26 mouse cellular contexts compared by ENCODE assay signal in the genomic region with DNA sequence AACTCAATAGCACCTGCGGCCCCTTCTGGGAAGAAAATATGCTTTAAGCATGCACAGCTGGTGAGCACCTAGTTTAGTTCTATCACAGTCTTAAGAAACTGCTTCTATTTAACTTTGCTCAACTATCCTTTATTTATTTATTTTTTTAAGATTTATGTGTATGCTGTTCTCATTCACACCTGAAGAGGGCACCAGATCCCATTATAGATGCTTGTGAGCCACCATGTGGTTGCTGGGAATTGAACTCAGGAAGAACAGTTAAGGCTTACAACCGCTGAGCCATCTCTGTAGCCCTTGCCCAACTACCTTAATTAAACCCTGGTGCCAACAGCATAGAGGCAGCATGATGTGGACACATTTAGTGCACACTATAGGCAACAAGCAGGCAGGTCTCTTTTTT. TPM values are rescaled to one million over a fixed set of nuclear protein-coding genes. Genes with fewer than 3 reads are reported as not detected.
DNase-seq lines count a peak whose midpoint lies in the region; ATAC-seq and TF ChIP-seq lines count a peak whose summit lies in the region.
"Had no signal": no experiment of that assay in that cellular context is flagged by ENCODE, and none has a peak within 500 bp of the region (broad histone marks: within the 10 kb centered on the region; RNA-seq: fewer than 3 reads in every experiment).

No protein-coding gene starts in this region.

- no peak overlapping the region for H3K4me2 ChIP-seq in CH12.LX (ENCODE audit: insufficient read depth, low read depth, poor library complexity, severe bottlenecking)
- H3K4me2 ChIP-seq in forebrain, embryonic 13.5 days = no peak overlapping the region
- H3K4me2 ChIP-seq: embryonic facial prominence, embryonic 15.5 days; forebrain, embryonic 12.5 days; heart, embryonic 11.5 days; heart, embryonic 15.5 days; hindbrain, embryonic 14.5 days had no signal

- dilution Hi-C loops in CH12.LX (cut with MboI; ENCODE audit: extremely low pct_ligation_motif_present, extremely low pct_unique_long_range_greater_than_20kb, low sequenced_read_pairs) = no loop called here

- 85% methylated on average over 2 of the region's 2 CpGs for WGBS in forebrain, embryonic 13.5 days

- in situ Hi-C loops in CH12.LX (cut with MboI; ENCODE audit: low pct_ligation_motif_present, low pct_unique_long_range_greater_than_20kb, low sequenced_read_pairs) (no loop called here), ES-E14 (cut with MboI; ENCODE audit: low sequenced_read_pairs in 2 of 2, unreplicated experiment in 2 of 2) (no loop called here)

- DNase-seq in layer of hippocampus, adult 2 months (ENCODE audit: low spot score in 2 of 2) = no peak
- no peak for DNase-seq in layer of hippocampus, postnatal 14 days (ENCODE audit: low spot score in 2 of 2)
- DNase-seq in CH12.LX (ENCODE audit: extremely low read depth) = peak; percentile 17
- DNase-seq in ES-E14 (ENCODE audit: low read depth, low spot score) = no peak
- peak; percentile 10 for DNase-seq in brain, adult 2 months (ENCODE audit: low read depth, low spot score)
- no peak for DNase-seq in thymus, postnatal 0 days (ENCODE audit: low spot score)
- no peak for DNase-seq in gastrocnemius, postnatal 14 days
- DNase-seq: adrenal gland, postnatal 25 days; cerebellum, adult 11 months; cerebellum, adult 8-10 months; cerebellum, postnatal 14 days; embryo, embryonic 11 days; forebrain, postnatal 0 days; gastrocnemius, postnatal 25 days; heart, adult 11 months; heart, postnatal 14 days; kidney, adult 2 months had no signal

- H3K36me3 ChIP-seq in CH12.LX (replicated peaks in 1 of 2; ENCODE audit: control insufficient read depth in 1 of 2, insufficient read depth in 1 of 2, low read length in 1 of 2) (no peaks in the 10 kb centered on the region), ES-E14 (ENCODE audit: control insufficient read depth, insufficient read depth, low read length, poor library complexity, severe bottlenecking) (no peaks in the 10 kb centered on the region)
- H3K36me3 ChIP-seq in forebrain, embryonic 13.5 days (ENCODE audit: poor library complexity, severe bottlenecking) = no peaks in the 10 kb centered on the region
- H3K36me3 ChIP-seq: embryonic facial prominence, embryonic 15.5 days; forebrain, embryonic 12.5 days; heart, embryonic 15.5 days had no signal

- no peaks in the 10 kb centered on the region for H3K27me3 ChIP-seq in CH12.LX (replicated peaks)
- no peaks in the 10 kb centered on the region for H3K27me3 ChIP-seq in forebrain, embryonic 13.5 days
- H3K27me3 ChIP-seq: embryonic facial prominence, embryonic 15.5 days; forebrain, embryonic 12.5 days; heart, embryonic 15.5 days had no signal

- no peaks in the 10 kb centered on the region for H3K79me2 ChIP-seq in CH12.LX (replicated peaks; ENCODE audit: control insufficient read depth, extremely low read depth, insufficient read depth, poor library complexity, severe bottlenecking)

- intact Hi-C loops in gastrocnemius, postnatal 14 days (cut with DNase I; ENCODE audit: low total_unique reads) = no loop called here

- TF ChIP-seq RAD21 in CH12.LX (IDR thresholded peaks at IDR 0.05; ENCODE audit: low read depth, low read length) = peak; percentile 38

- TF ChIP-seq EP300 in CH12.LX (IDR thresholded peaks at IDR 0.05; ENCODE audit: low read length) = no peak

- H3K27ac ChIP-seq in layer of hippocampus, adult 2 months = no peak overlapping the region
- H3K27ac ChIP-seq in CH12.LX (ENCODE audit: insufficient read depth, low read depth) (no peak overlapping the region), ES-E14 (ENCODE audit: insufficient read depth, low read depth, low read length, poor library complexity, severe bottlenecking) (no peak overlapping the region)
- H3K27ac ChIP-seq in forebrain, embryonic 13.5 days = no peak overlapping the region
- H3K27ac ChIP-seq: embryonic facial prominence, embryonic 15.5 days; forebrain, embryonic 12.5 days; heart, embryonic 15.5 days; hindbrain, embryonic 14.5 days had no signal

- TF ChIP-seq POLR2A in CH12.LX (IDR thresholded peaks at IDR 0.05; ENCODE audit: low read depth, low read length) = no peak

- 0 out of 4 replicates have a peak, but pooled peaks cover 0 to 3% of the 10 kb centered on the region in 2 experiments for H3K4me1 ChIP-seq in CH12.LX (ENCODE audit: control insufficient read depth in 1 of 2, insufficient read depth in 2 of 2)
- no peaks in the 10 kb centered on the region for H3K4me1 ChIP-seq in ES-E14 (ENCODE audit: control insufficient read depth in 2 of 2, insufficient read depth in 2 of 2, low read length in 2 of 2, poor library complexity in 1 of 2)
- H3K4me1 ChIP-seq in forebrain, embryonic 13.5 days = no peaks in the 10 kb centered on the region
- H3K4me1 ChIP-seq: embryonic facial prominence, embryonic 15.5 days; forebrain, embryonic 12.5 days; heart, embryonic 15.5 days had no signal

- ATAC-seq in forebrain, embryonic 13.5 days = no peak
- ATAC-seq: activated CD4-positive, CD25-positive, alpha-beta regulatory T cell, adult 4 months; forebrain, postnatal 0 days; intestine, embryonic 16.5 days had no signal

- H3K9ac ChIP-seq in CH12.LX (ENCODE audit: insufficient read depth, low read depth) (no peak overlapping the region), ES-E14 (ENCODE audit: insufficient read depth, low read depth, low read length, poor library complexity, severe bottlenecking) (no peak overlapping the region)
- H3K9ac ChIP-seq in forebrain, embryonic 13.5 days = no peak overlapping the region
- H3K9ac ChIP-seq: embryonic facial prominence, embryonic 15.5 days; forebrain, embryonic 12.5 days; forebrain, postnatal 0 days; heart, embryonic 15.5 days; hindbrain, embryonic 14.5 days had no signal

- peak; percentile 65 for TF ChIP-seq CTCF in layer of hippocampus, adult 2 months (conservative IDR thresholded peaks at IDR 0.05)
- TF ChIP-seq CTCF in CH12.LX (conservative IDR thresholded peaks at IDR 0.05 in 1 of 2, IDR thresholded peaks at IDR 0.05 in 1 of 2; ENCODE audit: low read depth in 2 of 2, low read length in 2 of 2) = peak in 1 of 2 experiments; percentile 69; a peak in 2 of 4 replicates

- H3K9me3 ChIP-seq in CH12.LX (replicated peaks; ENCODE audit: low read length) = no peaks in the 10 kb centered on the region
- H3K9me3 ChIP-seq in ES-E14 (ENCODE audit: control insufficient read depth, insufficient read depth, low read depth, low read length) = no peaks in the 10 kb centered on the region
- no peaks in the 10 kb centered on the region for H3K9me3 ChIP-seq in forebrain, embryonic 13.5 days (replicated peaks)
- H3K9me3 ChIP-seq: embryonic facial prominence, embryonic 15.5 days; forebrain, embryonic 12.5 days; heart, embryonic 15.5 days had no signal

- H3K4me3 ChIP-seq in layer of hippocampus, adult 2 months = no peak overlapping the region
- no peak overlapping the region for H3K4me3 ChIP-seq in CH12.LX (replicated peaks in 1 of 3; ENCODE audit: low read depth in 2 of 3, low read length in 2 of 3, poor library complexity in 1 of 3)
- H3K4me3 ChIP-seq in ES-E14 (ENCODE audit: insufficient read depth in 1 of 2, low read depth in 1 of 2, low read length in 2 of 2, poor library complexity in 1 of 2, severe bottlenecking in 1 of 2) = no peak overlapping the region
- H3K4me3 ChIP-seq in forebrain, embryonic 13.5 days = no peak overlapping the region
- H3K4me3 ChIP-seq: embryonic facial prominence, embryonic 15.5 days; erythroblast, embryonic 14.5 days; forebrain, embryonic 12.5 days; heart, embryonic 15.5 days had no signal

TF ChIP-seq in CH12.LX, 34 proteins besides CTCF, POLR2A, EP300 and RAD21:
- TF ChIP-seq IRF4 (IDR thresholded peaks at IDR 0.05; ENCODE audit: low read depth, low read length) (no peak), TCF12 (IDR thresholded peaks at IDR 0.05; ENCODE audit: low read depth, low read length) (no peak), E2F4 (IDR thresholded peaks at IDR 0.05; ENCODE audit: insufficient replicate concordance, low read depth, low read length) (no peak), SMC3 (IDR thresholded peaks at IDR 0.05; ENCODE audit: low read depth, low read length) (peak; percentile 20), MYC (IDR thresholded peaks at IDR 0.05; ENCODE audit: low read depth, low read length) (peak; percentile 76; the same call in 1 of the 2 replicates), USF1 (IDR thresholded peaks at IDR 0.05; ENCODE audit: low read depth, low read length) (no peak), GABPA (IDR thresholded peaks at IDR 0.05; ENCODE audit: insufficient replicate concordance, low read depth, low read length) (no peak)

TF ChIP-seq in ES-E14, 5 proteins besides CTCF, POLR2A, EP300 and RAD21:
- TF ChIP-seq ZNF384 (IDR thresholded peaks at IDR 0.05; ENCODE audit: low read depth, low read length) (peak; percentile 77; the same call in 1 of the 2 replicates), MAFK (IDR thresholded peaks at IDR 0.05; ENCODE audit: insufficient read depth, low read depth, low read length) (no peak)

RNA-seq across cellular contexts. Expression of a gene that starts 27.7 kb away (rescaled TPM):
- 10 to 100 TPM; 27.4 to 30.1 TPM for total RNA-seq in layer of hippocampus, adult 2 months (2021)
- total RNA-seq in layer of hippocampus, postnatal 14 days (2021) = 10 to 100 TPM; 22.9 to 24.4 TPM
- 0.08 TPM in 1 of 2 replicates, not detected in the other for total RNA-seq in CH12.LX (2012; rRNA removed)
- 0.77 and 0.80 TPM in 2 replicates for total RNA-seq in CH12.LX (2014; rRNA removed)
- 0.23 and 0.25 TPM in 2 replicates for polyA plus RNA-seq in CH12.LX (2012; ENCODE audit: insufficient read length, low read depth)
- 9.1 and 13.6 TPM in 2 replicates for total RNA-seq in ES-E14 (2012; rRNA removed)
- polyA plus RNA-seq in forebrain, embryonic 13.5 days (2015; fragmentation: Nextera tagmentation; extraction: Ambion mirVana) = 53.5 and 53.8 TPM in 2 replicates
- 10.8 and 13.2 TPM in 2 replicates for polyA plus RNA-seq in thymus, postnatal 0 days (2015; fragmentation: Nextera tagmentation; extraction: Ambion mirVana)
- 1 to 10 TPM; 2.8 to 3.1 TPM for total RNA-seq in gastrocnemius, postnatal 14 days (2021)

Comparison
In these comparisons a context has a peak if more than half of its experiments do, and no peak if none do; other contexts are left out.
1. DNase-seq: peak in CH12.LX (single experiment) and brain, adult 2 months (single experiment); none in layer of hippocampus, adult 2 months (0 of 2), layer of hippocampus, postnatal 14 days (0 of 2), ES-E14 (single experiment), thymus, postnatal 0 days (single experiment) and gastrocnemius, postnatal 14 days (single experiment).